Mouse (Mus musculus) lung, adult 2 months (tissue): ENCODE measurements around the gene Trak1. TPM values are rescaled to one million over a fixed set of nuclear protein-coding genes. Genes with fewer than 3 reads are reported as not detected.

Source experiments
- DNase-seq: peaks from one replicate; pipeline ENCODE4 v3.0.0; 2022
- H3K4me1 ChIP-seq: fragments of 200-500 bp; 2 replicates; pipeline ENCODE4 v1.6.1; 2011; ENCODE audit warnings: low read length; ENCODE audit not compliant: control insufficient read depth, insufficient read depth
- H3K4me3 ChIP-seq: fragments of 200-500 bp; replicated peaks from 2 replicates; pipeline ENCODE3; 2011; ENCODE audit warnings: low read depth, mild to moderate bottlenecking, control low read depth, low read length; ENCODE audit errors: extremely low read depth
- CTCF ChIP-seq: fragments of 200-500 bp; IDR thresholded peaks from 2 replicates; pipeline ENCODE4 v1.5.1; 2011; ENCODE audit warnings: mild to moderate bottlenecking, low read length, control low read depth; ENCODE audit not compliant: insufficient read depth
- POLR2A ChIP-seq: fragments of 200-500 bp; IDR thresholded peaks from 2 replicates; pipeline ENCODE4 v1.6.1; 2011; ENCODE audit warnings: low read depth, mild to moderate bottlenecking, control low read depth, low read length, borderline replicate concordance; ENCODE audit errors: extremely low read depth
- WGBS: fragments of 180-500 bp; shearing (Covaris S2); methylation state at CpG from one replicate; pipeline ENCODE4 v1.1.7; 2018; 5-methylcytosine and 5-hydroxymethylcytosine counted together
- polyA plus RNA-seq: library from polyadenylated mRNA; depleted of rRNA; stranded (reverse); fragments of >200 nt; gene quantifications from 2 replicates; pipeline ENCODE4 v1.2.3, GENCODE M21; 2012

The Trak1 gene
- polyA plus RNA-seq, 1 experiment: 88.5 TPM

DNA sequence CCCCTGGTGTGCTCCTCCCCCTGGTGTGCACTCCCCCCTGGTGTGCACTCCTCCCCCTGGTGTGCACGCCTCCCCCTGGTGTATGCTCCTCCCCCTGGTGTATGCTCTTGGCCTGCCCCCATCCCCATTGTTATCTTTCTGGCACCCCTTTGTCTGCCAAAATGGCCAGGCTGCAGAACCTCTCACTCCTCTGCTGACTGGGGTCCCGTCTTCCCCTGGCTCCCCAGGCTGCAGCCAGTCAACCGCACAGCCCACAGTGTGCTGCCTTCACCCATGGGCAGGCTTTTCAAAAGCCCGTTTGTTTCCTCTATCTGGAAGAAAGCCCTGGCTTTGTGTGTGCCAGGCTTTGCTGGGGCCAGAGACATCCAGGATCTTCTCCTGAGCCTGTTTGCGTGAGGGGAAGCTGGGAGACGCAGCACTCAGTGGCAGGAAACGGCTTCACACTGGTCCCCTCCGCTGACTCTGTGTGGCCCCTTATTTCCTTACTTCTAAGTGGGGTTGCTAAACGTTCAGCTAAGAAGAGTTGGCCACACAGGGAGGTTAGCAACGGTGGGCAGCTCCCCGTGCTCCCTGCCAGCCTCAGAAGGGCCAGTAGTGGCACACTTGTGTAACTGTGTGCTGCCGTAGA is 63.1 kb downstream of the Trak1 start:
- Histone ChIP-seq H3K4me3 (no peak overlapping the region), H3K4me1 (peaks cover 17% of the 10 kb centered on the region)
- DNase-seq: no peak
- 8% methylated on average over 12 of the region's 12 CpGs for WGBS
- TF ChIP-seq CTCF (no peak), POLR2A (no peak; the same call in 1 of the 2 replicates)

GRCm38 (mm10) chr9:121361010-121361409 is 63.7 kb downstream of the Trak1 start:
- Histone ChIP-seq H3K4me3 (no peak overlapping the region), H3K4me1 (peaks cover 18% of the 10 kb centered on the region)
- TF ChIP-seq CTCF: no peak
- TF ChIP-seq POLR2A: no peak
- 22% methylated on average over 9 of the region's 9 CpGs for WGBS
- no peak for DNase-seq

GRCm38 (mm10) chr9:121363932-121364331 is 66.6 kb downstream of the Trak1 start:
- H3K4me1 ChIP-seq: peaks cover 27% of the 10 kb centered on the region
- WGBS: 86% methylated on average over 19 of the region's 19 CpGs
- DNase-seq: no peak
- TF ChIP-seq POLR2A (no peak), CTCF (no peak)
- H3K4me3 ChIP-seq: no peak overlapping the region

DNA sequence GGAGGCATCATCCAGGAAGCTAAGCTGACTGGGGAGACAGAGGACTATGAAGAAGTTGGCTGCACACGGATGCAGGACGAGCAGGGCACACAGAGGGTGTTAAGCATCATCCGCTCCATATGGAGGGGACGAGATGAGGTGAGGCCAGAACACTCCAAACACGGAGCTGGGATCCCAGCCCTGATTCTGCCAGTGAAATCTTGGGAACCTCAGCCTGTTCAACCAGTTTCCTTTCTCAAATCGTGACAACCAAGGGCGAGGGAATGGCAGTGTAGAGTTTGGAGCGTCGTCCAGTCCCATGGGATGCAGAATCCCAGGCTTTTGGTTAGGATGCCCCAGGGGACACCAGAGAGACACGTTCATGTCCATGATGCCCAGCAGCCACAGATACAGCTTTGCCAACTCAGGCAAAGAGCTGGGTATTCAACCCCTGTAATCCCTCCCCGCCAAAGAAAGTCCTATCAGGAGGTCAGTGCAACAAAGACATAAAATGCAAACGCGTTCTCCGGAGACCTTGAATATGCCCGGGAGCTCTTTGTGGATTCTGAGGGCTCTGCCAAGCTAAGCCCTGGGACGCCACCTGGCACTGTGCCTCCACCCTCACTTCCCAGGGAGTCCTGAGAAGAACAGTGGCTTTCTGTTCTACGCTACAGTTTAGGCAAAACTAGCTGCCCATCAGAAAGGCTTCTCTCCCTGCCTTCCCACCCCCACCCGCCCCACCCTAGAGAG is 69.0 kb downstream of the Trak1 start:
- DNase-seq: no peak
- H3K4me1 ChIP-seq: peaks cover 27% of the 10 kb centered on the region
- WGBS: 61% methylated on average over 18 of the region's 18 CpGs
- no peak for TF ChIP-seq CTCF
- TF ChIP-seq POLR2A: no peak
- H3K4me3 ChIP-seq: no peak overlapping the region

GRCm38 (mm10) chr9:121366864-121367245 is 69.6 kb downstream of the Trak1 start:
- 45% methylated on average over 12 of the region's 12 CpGs for WGBS
- H3K4me3 ChIP-seq: no peak overlapping the region
- no peak for TF ChIP-seq CTCF
- no peak for TF ChIP-seq POLR2A
- no peak for DNase-seq
- peaks cover 30% of the 10 kb centered on the region for H3K4me1 ChIP-seq

- 74% methylated on average over 6 of the region's 6 CpGs for WGBS
- TF ChIP-seq CTCF (no peak), POLR2A (no peak)
- Histone ChIP-seq H3K4me3 (no peak overlapping the region), H3K4me1 (peaks cover 40% of the 10 kb centered on the region)
- DNase-seq: no peak
These were observed 72.3 kb downstream of the Trak1 start for GRCm38 (mm10) chr9:121369573-121369972.

- peak; percentile 81; the same call in 1 of the 2 replicates for TF ChIP-seq POLR2A
- TF ChIP-seq CTCF: no peak
- Histone ChIP-seq H3K4me1 (peaks cover 37% of the 10 kb centered on the region), H3K4me3 (peak overlapping the region; percentile 59)
- WGBS: 1% methylated on average over 18 of the region's 18 CpGs
- DNase-seq: peak; percentile 60
These were observed 74.1 kb downstream of the Trak1 start for GRCm38 (mm10) chr9:121371346-121371891.

- 12% methylated on average over 13 of the region's 13 CpGs for WGBS
- Histone ChIP-seq H3K4me1 (peaks cover 34% of the 10 kb centered on the region), H3K4me3 (peak overlapping the region; percentile 59)
- peak; percentile 19 for DNase-seq
- TF ChIP-seq CTCF (no peak), POLR2A (no peak)
These were observed 74.8 kb downstream of the Trak1 start for GRCm38 (mm10) chr9:121371946-121372646.

GRCm38 (mm10) chr9:121373107-121373506 is 75.8 kb downstream of the Trak1 start:
- Histone ChIP-seq H3K4me3 (no peak overlapping the region), H3K4me1 (peaks cover 30% of the 10 kb centered on the region)
- DNase-seq: no peak
- TF ChIP-seq CTCF (no peak), POLR2A (no peak)
- 69% methylated on average over 13 of the region's 13 CpGs for WGBS

DNA sequence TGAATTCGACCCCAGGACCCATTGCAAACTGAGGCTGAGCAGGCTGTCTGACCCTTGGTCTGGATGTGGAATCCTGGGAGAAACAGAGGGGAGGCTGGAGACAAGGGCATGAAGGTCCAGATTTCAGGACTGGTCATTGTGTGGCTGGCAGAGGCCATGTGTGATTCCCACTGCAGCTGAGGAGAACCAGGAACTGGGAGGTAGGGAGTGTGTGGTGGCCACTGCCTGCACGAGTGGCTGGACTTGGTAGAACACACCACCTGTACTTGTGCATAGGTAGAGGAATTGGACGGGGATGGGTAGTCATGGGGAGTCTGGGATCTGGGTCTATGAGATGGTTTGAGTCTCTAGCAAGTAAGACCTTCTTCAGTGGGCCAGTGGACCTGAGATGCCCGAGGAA is 76.2 kb downstream of the Trak1 start:
- DNase-seq: no peak
- whole genome bisulfite sequencing: 82% methylated on average over 4 of the region's 4 CpGs
- no peak for TF ChIP-seq CTCF
- TF ChIP-seq POLR2A: no peak

More for the DNA sequence above, 76.2 kb downstream of the Trak1 start:
- Histone ChIP-seq H3K4me1 (peaks cover 30% of the 10 kb centered on the region), H3K4me3 (no peak overlapping the region)
